Mouse (Mus musculus): ENCODE results near the gene Fam20c.

Fam20c gene

GRCm38 (mm10) chr5:138757135-138757534, 2.8 kb downstream of the Fam20c start:
- DNase-seq, result no peak

- DNase-seq, result peak; percentile 43 to 76
Observed at GRCm38 (mm10) chr5:138757616-138758015, 3.3 kb downstream of the Fam20c start.

- peak; percentile 25 to 59 for DNase-seq
Observed at GRCm38 (mm10) chr5:138758533-138758932, 4.2 kb downstream of the Fam20c start.

GRCm38 (mm10) chr5:138761836-138762334, 7.6 kb downstream of the Fam20c start:
- DNase-seq, result no peak

- peak in 1 of 2 experiments; percentile 13 for DNase-seq
Observed at GRCm38 (mm10) chr5:138762361-138762760, 8.0 kb downstream of the Fam20c start.

GRCm38 (mm10) chr5:138764601-138765000, 10.3 kb downstream of the Fam20c start:
- peak in 1 of 2 experiments; percentile 30 for DNase-seq

GRCm38 (mm10) chr5:138767650-138768049, 13.3 kb downstream of the Fam20c start:
- no peak for DNase-seq

- no peak for DNase-seq
Observed at GRCm38 (mm10) chr5:138768704-138769103, 14.4 kb downstream of the Fam20c start.

- no peak for DNase-seq
Observed at GRCm38 (mm10) chr5:138769126-138769525, 14.8 kb downstream of the Fam20c start.

- no peak for DNase-seq
Observed at GRCm38 (mm10) chr5:138775096-138775495, 20.8 kb downstream of the Fam20c start.

- DNase-seq, result no peak
Observed at GRCm38 (mm10) chr5:138776346-138776745, 22.0 kb downstream of the Fam20c start.

- DNase-seq, result peak; percentile 66 to 77
Observed at GRCm38 (mm10) chr5:138778731-138779463, 24.6 kb downstream of the Fam20c start.

GRCm38 (mm10) chr5:138779655-138780054, 25.3 kb downstream of the Fam20c start:
- no peak for DNase-seq

GRCm38 (mm10) chr5:138782697-138783096, 28.4 kb downstream of the Fam20c start:
- no peak for DNase-seq

- DNase-seq, result no peak
Observed at GRCm38 (mm10) chr5:138783181-138783580, 28.9 kb downstream of the Fam20c start.

GRCm38 (mm10) chr5:138785986-138786515, 31.7 kb downstream of the Fam20c start:
- DNase-seq, result peak; percentile 20 to 57

GRCm38 (mm10) chr5:138787648-138788047, 33.3 kb downstream of the Fam20c start:
- DNase-seq, result no peak

- peak; percentile 82 to 92 for DNase-seq
Observed at GRCm38 (mm10) chr5:138788481-138789211, 34.3 kb downstream of the Fam20c start.

GRCm38 (mm10) chr5:138790954-138791480, 36.7 kb downstream of the Fam20c start:
- peak; percentile 24 to 51 for DNase-seq

GRCm38 (mm10) chr5:138801588-138802116, 47.3 kb downstream of the Fam20c start:
- no peak for DNase-seq

GRCm38 (mm10) chr5:138804286-138804685, 50.0 kb downstream of the Fam20c start:
- no peak for DNase-seq

GRCm38 (mm10) chr5:138809767-138810166, 55.5 kb downstream of the Fam20c start:
- no peak for DNase-seq

- no peak for DNase-seq
Observed at GRCm38 (mm10) chr5:138819780-138820179, 65.5 kb downstream of the Fam20c start, which contains the start of gene Gm5294. Gm5294 (plus strand) TSS chr5:138820080.
